Mouse (Mus musculus) CH12.LX (cell line): ENCODE measurements around the gene Prkch. TPM values are rescaled to one million over a fixed set of nuclear protein-coding genes. Genes with fewer than 3 reads are reported as not detected.

ENCODE experiments used
- DNase-seq: peaks from one replicate; pipeline ENCODE4 v3.0.0-alpha.2; 2013; ENCODE audit errors: extremely low read depth
- H3K27ac ChIP-seq: 2 replicates; pipeline ENCODE4 v1.5.1; 2012; ENCODE audit warnings: low read depth, mild to moderate bottlenecking, control low read depth, moderate library complexity; ENCODE audit not compliant: insufficient read depth
- H3K27me3 ChIP-seq: replicated peaks from 2 replicates; pipeline ENCODE3; 2012; ENCODE audit warnings: inconsistent platforms
- H3K36me3 ChIP-seq, 2 experiments: replicated peaks in 1 of 2; 2 replicates each; pipeline versions ENCODE3 to v1.6.1; 2012; ENCODE audit warnings: inconsistent platforms in 1 of 2, low read length in 1 of 2, mild to moderate bottlenecking in 1 of 2, mixed read lengths in 1 of 2, moderate library complexity in 1 of 2; ENCODE audit not compliant: control insufficient read depth in 1 of 2, insufficient read depth in 1 of 2
- H3K4me1 ChIP-seq, 2 experiments: 2 replicates each; pipeline ENCODE4 v1.6.1; 2012; ENCODE audit warnings: inconsistent platforms in 1 of 2, moderate library complexity in 1 of 2; ENCODE audit not compliant: insufficient read depth in 2 of 2, control insufficient read depth in 1 of 2
- H3K4me2 ChIP-seq: 2 replicates; pipeline ENCODE4 v1.6.1; 2012; ENCODE audit warnings: low read depth, mild to moderate bottlenecking, control low read depth; ENCODE audit not compliant: poor library complexity, insufficient read depth, severe bottlenecking
- H3K4me3 ChIP-seq, 3 experiments: fragments of 150-350 bp in 1 of 3; sonication (generic) in 1 of 3; replicated peaks in 1 of 3; 2 replicates each; pipeline versions ENCODE3 to v1.5.1; 2011 to 2012; ENCODE audit warnings: low read depth in 2 of 3, low read length in 2 of 3, mild to moderate bottlenecking in 2 of 3, moderate library complexity in 2 of 3, control low read depth in 1 of 3, improper control_type of control experiment in 1 of 3, inconsistent platforms in 1 of 3, mixed read lengths in 1 of 3; ENCODE audit not compliant: poor library complexity in 1 of 3
- H3K79me2 ChIP-seq: replicated peaks from 2 replicates; pipeline ENCODE4 v1.6.1; 2012; ENCODE audit warnings: mild to moderate bottlenecking, moderate library complexity; ENCODE audit not compliant: control insufficient read depth, poor library complexity, insufficient read depth, severe bottlenecking; ENCODE audit errors: extremely low read depth
- H3K9ac ChIP-seq: 2 replicates; pipeline ENCODE4 v1.6.1; 2012; ENCODE audit warnings: low read depth, mild to moderate bottlenecking, control low read depth, moderate library complexity; ENCODE audit not compliant: insufficient read depth
- H3K9me3 ChIP-seq: replicated peaks from 2 replicates; pipeline ENCODE3; 2012; ENCODE audit warnings: low read length, inconsistent platforms, mixed read lengths
- CHD2 ChIP-seq: IDR thresholded peaks from 2 replicates; pipeline ENCODE4 v1.6.1; 2011; ENCODE audit warnings: low read length, improper control_type of control experiment
- CTCF ChIP-seq, 2 experiments: IDR thresholded peaks in 1 of 2; conservative IDR thresholded peaks in 1 of 2; 2 replicates each; pipeline ENCODE4 v1.5.1; 2011 to 2012; ENCODE audit warnings: low read depth in 2 of 2, low read length in 2 of 2, improper control_type of control experiment in 1 of 2, inconsistent platforms in 1 of 2, mild to moderate bottlenecking in 1 of 2, moderate library complexity in 1 of 2
- E2F4 ChIP-seq: IDR thresholded peaks from 2 replicates; pipeline ENCODE4 v1.6.1; 2011; ENCODE audit warnings: low read depth, low read length, improper control_type of control experiment; ENCODE audit not compliant: insufficient replicate concordance
- ELF1 ChIP-seq: IDR thresholded peaks from 2 replicates; pipeline ENCODE4 v1.6.1; 2014; ENCODE audit warnings: low read depth, mild to moderate bottlenecking, inconsistent platforms, low read length, improper control_type of control experiment
- ETS1 ChIP-seq: conservative IDR thresholded peaks from 2 replicates; pipeline ENCODE4 v1.6.1; 2012; ENCODE audit warnings: low read depth, mild to moderate bottlenecking, inconsistent platforms, low read length, improper control_type of control experiment, moderate library complexity
- HCFC1 ChIP-seq: IDR thresholded peaks from 2 replicates; pipeline ENCODE4 v1.6.1; 2012; ENCODE audit warnings: low read depth, mild to moderate bottlenecking, inconsistent platforms, low read length, improper control_type of control experiment
- IRF4 ChIP-seq: IDR thresholded peaks from 2 replicates; pipeline ENCODE4 v1.6.1; 2014; ENCODE audit warnings: low read depth, mild to moderate bottlenecking, inconsistent platforms, low read length, improper control_type of control experiment
- KAT2A ChIP-seq: IDR thresholded peaks from 2 replicates; pipeline ENCODE4 v1.6.1; 2012; ENCODE audit warnings: low read length, improper control_type of control experiment, inconsistent platforms; ENCODE audit not compliant: insufficient replicate concordance
- MAFK ChIP-seq: IDR thresholded peaks from 2 replicates; pipeline ENCODE4 v1.6.1; 2011; ENCODE audit warnings: low read length, improper control_type of control experiment; ENCODE audit not compliant: insufficient replicate concordance
- MAX ChIP-seq: IDR thresholded peaks from 2 replicates; pipeline ENCODE4 v1.6.1; 2011; ENCODE audit warnings: low read length, improper control_type of control experiment
- MAZ ChIP-seq: IDR thresholded peaks from 2 replicates; pipeline ENCODE4 v1.6.1; 2012; ENCODE audit warnings: low read depth, mild to moderate bottlenecking, inconsistent platforms, low read length, improper control_type of control experiment, moderate library complexity
- MXI1 ChIP-seq: IDR thresholded peaks from 2 replicates; pipeline ENCODE4 v1.6.1; 2011; ENCODE audit warnings: mild to moderate bottlenecking, low read depth, low read length, improper control_type of control experiment
- NELFE ChIP-seq: IDR thresholded peaks from 2 replicates; pipeline ENCODE4 v1.6.1; 2011; ENCODE audit warnings: low read depth, low read length, improper control_type of control experiment
- NRF1 ChIP-seq: IDR thresholded peaks from 2 replicates; pipeline ENCODE4 v1.6.1; 2014; ENCODE audit warnings: low read depth, mild to moderate bottlenecking, inconsistent platforms, low read length, improper control_type of control experiment, moderate library complexity
- PAX5 ChIP-seq: IDR thresholded peaks from 2 replicates; pipeline ENCODE4 v1.6.1; 2012; ENCODE audit warnings: low read length, inconsistent platforms, mixed read lengths
- RAD21 ChIP-seq: IDR thresholded peaks from 2 replicates; pipeline ENCODE4 v1.6.1; 2011; ENCODE audit warnings: low read depth, mild to moderate bottlenecking, low read length, improper control_type of control experiment, moderate library complexity
- TBP ChIP-seq: conservative IDR thresholded peaks from 2 replicates; pipeline ENCODE4 v1.6.1; 2011; ENCODE audit warnings: low read depth, low read length, improper control_type of control experiment
- ZKSCAN1 ChIP-seq: IDR thresholded peaks from 2 replicates; pipeline ENCODE4 v1.6.1; 2012; ENCODE audit warnings: low read depth, inconsistent platforms, low read length, improper control_type of control experiment, borderline replicate concordance
- ZNF384 ChIP-seq: IDR thresholded peaks from 2 replicates; pipeline ENCODE4 v1.6.1; 2012; ENCODE audit warnings: low read depth, low read length, improper control_type of control experiment, inconsistent platforms
- dilution Hi-C: fragments of 300-500 bp; cut with MboI; formaldehyde crosslinking; loops from 2 replicates; pipeline ENCODE4 v1.14.3; 2020; ENCODE audit warnings: low sequenced_read_pairs; ENCODE audit not compliant: extremely low pct_unique_long_range_greater_than_20kb, extremely low pct_ligation_motif_present
- in situ Hi-C: fragments of 300-500 bp; cut with MboI; formaldehyde crosslinking; loops from 3 replicates; pipeline ENCODE4 v1.14.3; 2019; ENCODE audit warnings: low sequenced_read_pairs, low pct_ligation_motif_present, low pct_unique_long_range_greater_than_20kb, mixed read lengths
- polyA plus RNA-seq: library from polyadenylated mRNA; unstranded; fragments of >175 nt; gene quantifications from 2 replicates; pipeline ENCODE4 v1.2.1, GENCODE M21; 2012; ENCODE audit warnings: low read depth; ENCODE audit not compliant: insufficient read length
- total RNA-seq, 2 experiments: library from RNA; depleted of rRNA; stranded (reverse); fragments of 300-350 nt in 1 of 2; fragments of >200 nt in 1 of 2; gene quantifications; 2 replicates each; pipeline ENCODE4 v1.2.3; 2012 to 2014

Prkch gene
- total and polyA plus RNA-seq, 3 experiments: 0.76 to 2.3 (median 1.8) TPM

- no peaks in the 10 kb centered on the region for H3K36me3 ChIP-seq
- no peak for DNase-seq
- dilution Hi-C loops: no loop called here
- peaks cover 0 to 17% of the 10 kb centered on the region in 2 experiments; a peak in 3 of 4 replicates for H3K4me1 ChIP-seq
- no peak overlapping the region for H3K4me2 ChIP-seq
- no peaks in the 10 kb centered on the region for H3K27me3 ChIP-seq
- no peak overlapping the region for H3K9ac ChIP-seq
- H3K9me3 ChIP-seq: no peaks in the 10 kb centered on the region
- TF ChIP-seq CHD2: no peak
- TF ChIP-seq MAFK: peak; percentile 91
- no peak overlapping the region for H3K4me3 ChIP-seq
- H3K27ac ChIP-seq: no peak overlapping the region
- H3K79me2 ChIP-seq: no peaks in the 10 kb centered on the region
- in situ Hi-C loops: no loop called here
Measured at GRCm38 (mm10) chr12:73803946-73804345, 219.3 kb downstream of the Prkch start.

GRCm38 (mm10) chr12:73805541-73805940 lies 220.9 kb downstream of the Prkch start:
- in situ Hi-C loops (no loop called here), dilution Hi-C loops (no loop called here)
- no peak for DNase-seq
- no peak for TF ChIP-seq ELF1
- TF ChIP-seq PAX5: no peak
- TF ChIP-seq RAD21: no peak
- no peak for TF ChIP-seq TBP
- no peak for TF ChIP-seq ETS1
- TF ChIP-seq HCFC1: no peak
- no peak for TF ChIP-seq ZNF384
- TF ChIP-seq MXI1: no peak
- no peak for TF ChIP-seq CTCF (conservative IDR thresholded peaks at IDR 0.05 in 1 of 2, IDR thresholded peaks at IDR 0.05 in 1 of 2; ENCODE audit: low read depth in 2 of 2, low read length in 2 of 2)
- no peak for TF ChIP-seq E2F4
- TF ChIP-seq NRF1: no peak
- TF ChIP-seq IRF4: no peak
- TF ChIP-seq MAX: no peak
- no peak for TF ChIP-seq NELFE
- no peak for TF ChIP-seq KAT2A
- no peak for TF ChIP-seq ZKSCAN1
- TF ChIP-seq MAZ: no peak
- Histone ChIP-seq H3K27ac (no peak overlapping the region), H3K9ac (no peak overlapping the region), H3K4me3 (no peak overlapping the region), H3K36me3 (no peaks in the 10 kb centered on the region), H3K4me1 (peaks cover 0 to 17% of the 10 kb centered on the region in 2 experiments; a peak in 2 of 4 replicates), H3K79me2 (no peaks in the 10 kb centered on the region), H3K9me3 (no peaks in the 10 kb centered on the region), H3K4me2 (no peak overlapping the region), H3K27me3 (no peaks in the 10 kb centered on the region)
